Mouse (Mus musculus) megakaryocyte, embryonic 14.5 days (primary cell): ENCODE measurements around the gene Epb41. TPM values are rescaled to one million over a fixed set of nuclear protein-coding genes. Genes with fewer than 3 reads are reported as not detected.
A peak's percentile ranks its signal among the peaks of the same experiment; 100 is the strongest.

Experiments used
- H3K27me3 ChIP-seq: replicated peaks from 2 replicates; pipeline ENCODE3; 2012; ENCODE audit warnings: inconsistent platforms
- H3K36me3 ChIP-seq: replicated peaks from 2 replicates; pipeline ENCODE3; 2012; ENCODE audit warnings: low read length, inconsistent platforms, mixed read lengths
- H3K4me1 ChIP-seq: 2 replicates; pipeline ENCODE4 v1.6.1; 2012; ENCODE audit warnings: inconsistent platforms
- H3K4me3 ChIP-seq: replicated peaks from 2 replicates; pipeline ENCODE3; 2012; ENCODE audit warnings: moderate library complexity, mild to moderate bottlenecking, inconsistent platforms
- H3K9me3 ChIP-seq: 2 replicates; pipeline ENCODE4 v1.6.1; 2012; ENCODE audit warnings: inconsistent platforms
- FLI1 ChIP-seq: IDR thresholded peaks from 2 replicates; pipeline ENCODE4 v1.6.1; 2012; ENCODE audit warnings: low read length, inconsistent platforms, mixed read lengths
- GATA1 ChIP-seq: IDR thresholded peaks from 3 replicates; pipeline ENCODE4 v1.6.1; 2012; ENCODE audit warnings: mixed read lengths, low read length, inconsistent platforms, borderline replicate concordance
- polyA plus RNA-seq: library from polyadenylated mRNA; stranded (reverse); fragments of >175 nt; gene quantifications from 2 replicates; pipeline ENCODE4 v1.2.3, GENCODE M21; 2012; ENCODE audit warnings: low replicate concordance; ENCODE audit not compliant: insufficient read depth

Epb41 gene
- polyA plus RNA-seq, 1 experiment, result 122 TPM

GRCm38 (mm10) chr4:132021883-132022282 is 53.2 kb downstream of the Epb41 start:
- H3K27me3 ChIP-seq, result no peaks in the 10 kb centered on the region
- H3K4me3 ChIP-seq, result peak overlapping the region; percentile 64
- H3K9me3 ChIP-seq, result peaks cover 14% of the 10 kb centered on the region
- peaks cover 73% of the 10 kb centered on the region for H3K4me1 ChIP-seq
- TF ChIP-seq GATA1, result no peak
- TF ChIP-seq FLI1, result no peak
- H3K36me3 ChIP-seq, result peaks cover 81% of the 10 kb centered on the region

DNA sequence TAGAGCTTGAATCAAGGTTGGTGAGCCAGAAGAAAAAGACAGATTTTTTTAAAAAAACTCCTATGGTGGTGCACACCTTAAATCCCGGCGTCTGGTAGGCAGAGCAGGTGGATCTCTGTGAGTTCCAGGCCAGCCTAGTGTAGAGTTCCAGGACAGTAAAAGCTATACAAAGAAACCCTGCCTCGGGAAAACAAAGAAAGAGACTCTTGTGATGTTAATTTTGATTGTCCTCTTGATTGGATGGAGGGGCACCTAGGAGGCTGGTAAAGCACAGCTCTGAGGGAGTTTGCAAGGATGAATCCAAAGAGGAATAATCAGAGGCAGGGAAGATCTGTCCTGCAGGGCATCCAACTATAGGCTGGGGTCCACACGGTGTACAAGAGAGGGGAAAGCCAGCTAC is 56.6 kb downstream of the Epb41 start:
- TF ChIP-seq GATA1, result no peak
- TF ChIP-seq FLI1, result no peak
- peaks cover 82% of the 10 kb centered on the region for H3K36me3 ChIP-seq
- peaks cover 61% of the 10 kb centered on the region for H3K4me1 ChIP-seq
- no peaks in the 10 kb centered on the region for H3K27me3 ChIP-seq
- no peaks in the 10 kb centered on the region for H3K9me3 ChIP-seq
- no peak overlapping the region for H3K4me3 ChIP-seq

DNA sequence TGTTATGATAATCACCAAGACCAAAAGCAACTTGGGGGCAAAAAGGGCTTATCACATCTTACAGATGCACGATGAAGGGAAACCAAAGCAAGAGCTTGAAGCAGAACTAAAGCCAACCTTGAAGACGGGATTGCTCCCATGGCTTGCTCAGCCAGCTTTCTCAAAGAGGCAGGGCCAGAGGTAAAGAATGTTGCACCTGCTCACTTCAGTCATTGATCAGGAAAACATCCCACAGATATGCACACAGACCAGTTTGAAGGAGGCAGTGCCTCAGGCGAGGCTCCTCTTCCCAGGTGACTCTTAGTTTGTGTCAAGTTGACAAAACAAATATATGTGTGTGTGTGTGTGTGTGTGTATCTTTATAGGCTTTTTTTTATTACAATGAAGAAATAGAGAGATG is 59.7 kb downstream of the Epb41 start:
- Histone ChIP-seq H3K36me3 (peaks cover 83% of the 10 kb centered on the region), H3K4me3 (no peak overlapping the region), H3K27me3 (no peaks in the 10 kb centered on the region), H3K4me1 (peaks cover 62% of the 10 kb centered on the region), H3K9me3 (no peaks in the 10 kb centered on the region)
- TF ChIP-seq GATA1, result no peak
- no peak for TF ChIP-seq FLI1

GRCm38 (mm10) chr4:132011619-132012018 is 63.5 kb downstream of the Epb41 start:
- H3K27me3 ChIP-seq, result no peaks in the 10 kb centered on the region
- TF ChIP-seq GATA1 (no peak), FLI1 (no peak)
- peaks cover 89% of the 10 kb centered on the region for H3K36me3 ChIP-seq
- H3K4me3 ChIP-seq, result no peak overlapping the region
- peaks cover 64% of the 10 kb centered on the region for H3K4me1 ChIP-seq
- H3K9me3 ChIP-seq, result no peaks in the 10 kb centered on the region

DNA sequence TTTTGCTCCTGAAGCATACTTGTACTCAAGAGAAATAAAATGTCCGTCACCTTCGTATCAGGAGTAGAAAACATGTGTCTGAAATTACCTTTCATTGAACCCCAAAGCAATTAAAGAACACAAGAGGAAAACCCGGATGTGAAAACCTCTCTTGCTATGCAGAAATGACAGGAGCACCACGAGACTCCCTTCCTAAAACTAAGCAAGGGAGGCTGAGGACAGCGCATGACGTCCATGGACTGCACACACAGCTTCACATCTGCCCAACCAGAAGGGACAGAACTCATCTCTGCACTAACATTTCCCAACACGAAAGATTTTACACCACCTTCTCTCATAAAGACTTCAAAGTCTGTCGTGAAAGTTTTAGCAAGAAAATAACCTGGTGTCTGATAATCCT is 64.7 kb downstream of the Epb41 start:
- Histone ChIP-seq H3K36me3 (peaks cover 89% of the 10 kb centered on the region), H3K9me3 (no peaks in the 10 kb centered on the region), H3K27me3 (no peaks in the 10 kb centered on the region)

GRCm38 (mm10) chr4:132008191-132008590 is 66.9 kb downstream of the Epb41 start:
- Histone ChIP-seq H3K4me1 (peaks cover 53% of the 10 kb centered on the region), H3K9me3 (no peaks in the 10 kb centered on the region), H3K4me3 (no peak overlapping the region), H3K27me3 (no peaks in the 10 kb centered on the region), H3K36me3 (peaks cover 93% of the 10 kb centered on the region)
- TF ChIP-seq FLI1, result no peak
- no peak for TF ChIP-seq GATA1

More for the DNA sequence above, 64.7 kb downstream of the Epb41 start:
- TF ChIP-seq FLI1 (no peak), GATA1 (no peak)
- Histone ChIP-seq H3K4me1 (peaks cover 54% of the 10 kb centered on the region), H3K4me3 (peak overlapping the region; percentile 53)

DNA sequence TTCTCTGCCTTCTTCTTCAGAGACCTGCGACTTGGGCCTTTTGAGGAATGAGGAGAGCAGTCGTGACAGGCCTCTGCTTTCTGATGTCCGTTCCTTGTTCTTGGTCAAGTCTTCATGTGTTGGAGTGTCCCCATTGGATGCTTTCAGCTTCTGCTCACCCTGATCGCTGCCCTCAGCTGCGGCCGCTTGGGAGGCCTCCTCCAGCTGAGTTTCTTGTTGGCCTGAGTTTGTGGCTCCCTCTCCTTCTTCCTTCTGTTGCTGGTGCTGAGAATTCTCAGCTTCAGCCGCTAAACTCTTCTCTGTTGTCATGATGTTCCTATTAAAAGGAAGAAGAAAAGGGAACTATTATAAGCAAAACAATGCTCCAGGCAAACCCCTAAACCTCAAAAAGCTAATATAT is 68.0 kb downstream of the Epb41 start:
- TF ChIP-seq FLI1, result no peak
- no peak for TF ChIP-seq GATA1
- Histone ChIP-seq H3K9me3 (no peaks in the 10 kb centered on the region), H3K36me3 (peaks cover 93% of the 10 kb centered on the region)

DNA sequence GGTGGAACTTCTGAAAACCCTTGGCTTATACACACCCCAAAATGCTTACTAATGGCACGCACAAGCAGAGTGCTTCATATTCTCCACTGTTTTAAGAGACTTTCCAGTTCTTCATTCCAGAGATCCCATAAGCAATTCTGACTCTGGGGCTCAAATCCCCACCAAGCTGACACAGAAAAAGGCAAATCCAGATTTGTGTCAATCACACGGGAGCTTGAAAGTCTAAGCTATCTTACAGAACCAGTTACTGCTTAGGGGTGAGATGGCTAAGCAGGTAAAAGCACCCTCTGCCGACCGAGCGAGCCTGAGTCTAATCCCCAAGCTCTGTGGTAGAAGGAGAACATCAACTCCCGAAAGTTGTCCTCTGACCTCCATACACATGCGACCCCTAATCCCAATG is 76.5 kb downstream of the Epb41 start:
- H3K4me3 ChIP-seq, result no peak overlapping the region
- H3K27me3 ChIP-seq, result no peaks in the 10 kb centered on the region
- no peaks in the 10 kb centered on the region for H3K9me3 ChIP-seq
- peaks cover 97% of the 10 kb centered on the region for H3K36me3 ChIP-seq
- H3K4me1 ChIP-seq, result peaks cover 30% of the 10 kb centered on the region
- TF ChIP-seq FLI1, result no peak
- no peak for TF ChIP-seq GATA1

More for the DNA sequence above, 68.0 kb downstream of the Epb41 start:
- H3K4me1 ChIP-seq, result peaks cover 49% of the 10 kb centered on the region
- H3K27me3 ChIP-seq, result no peaks in the 10 kb centered on the region
- no peak overlapping the region for H3K4me3 ChIP-seq

- peaks cover 96% of the 10 kb centered on the region for H3K36me3 ChIP-seq
- no peaks in the 10 kb centered on the region for H3K9me3 ChIP-seq
- H3K4me1 ChIP-seq, result peaks cover 25% of the 10 kb centered on the region
- H3K27me3 ChIP-seq, result no peaks in the 10 kb centered on the region
- no peak overlapping the region for H3K4me3 ChIP-seq
- TF ChIP-seq GATA1 (no peak), FLI1 (no peak)
Measured at GRCm38 (mm10) chr4:131997476-131997875, 77.6 kb downstream of the Epb41 start.

DNA sequence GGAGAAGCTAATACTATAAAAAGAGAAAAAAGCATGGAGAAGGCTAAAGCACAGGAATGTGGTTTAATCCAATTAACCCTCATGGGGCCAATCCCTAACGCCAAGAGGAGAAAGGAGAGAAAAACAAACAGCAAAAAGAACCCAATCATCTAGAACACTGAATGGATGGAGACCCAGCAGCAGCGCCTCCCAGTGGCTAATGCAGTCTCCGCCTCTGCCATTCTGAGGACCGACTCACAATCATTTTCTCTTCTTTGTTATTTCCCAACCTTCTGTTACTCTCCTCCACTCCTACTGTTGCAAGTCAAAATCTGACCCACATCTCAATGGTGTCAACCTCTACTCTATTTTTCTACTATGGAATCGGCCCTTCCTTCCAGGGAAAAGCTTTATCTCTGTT is 78.1 kb downstream of the Epb41 start:
- Histone ChIP-seq H3K27me3 (no peaks in the 10 kb centered on the region), H3K36me3 (peaks cover 96% of the 10 kb centered on the region), H3K9me3 (no peaks in the 10 kb centered on the region), H3K4me1 (peaks cover 25% of the 10 kb centered on the region), H3K4me3 (no peak overlapping the region)
- TF ChIP-seq GATA1 (no peak), FLI1 (no peak)

DNA sequence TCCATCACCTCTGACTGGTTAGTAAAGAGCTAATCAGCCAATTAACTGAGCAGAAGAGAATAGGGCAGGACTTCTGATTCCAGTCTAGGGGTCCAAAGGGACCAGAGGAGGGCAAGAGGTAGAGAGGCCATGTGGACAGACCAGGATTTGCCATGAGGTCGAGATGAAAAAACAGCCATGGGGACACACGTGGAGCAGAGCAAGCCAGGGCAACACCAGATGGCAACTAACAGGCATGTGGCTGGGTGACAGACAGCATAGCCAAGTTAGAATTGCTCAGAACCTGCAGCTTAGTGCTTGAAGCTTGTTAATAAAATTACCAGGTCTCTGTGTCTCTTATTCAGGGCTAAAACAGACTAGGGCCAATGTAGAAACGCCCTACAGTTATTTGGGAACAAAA is 81.3 kb downstream of the Epb41 start:
- no peaks in the 10 kb centered on the region for H3K9me3 ChIP-seq

More for the DNA sequence above, 81.3 kb downstream of the Epb41 start:
- H3K4me3 ChIP-seq, result no peak overlapping the region
- peaks cover 18% of the 10 kb centered on the region for H3K4me1 ChIP-seq
- peaks cover 95% of the 10 kb centered on the region for H3K36me3 ChIP-seq
- no peaks in the 10 kb centered on the region for H3K27me3 ChIP-seq
- TF ChIP-seq FLI1 (no peak), GATA1 (no peak)
